Mouse (Mus musculus): ENCODE results near the gene Tmem211. TPM values are rescaled to one million over a fixed set of nuclear protein-coding genes. Genes with fewer than 3 reads are reported as not detected.
A peak's percentile ranks its signal among the peaks of the same experiment; 100 is the strongest.

The Tmem211 gene
- polyA plus RNA-seq, 1 experiment from 2014 or later = 0.13 TPM

DNA sequence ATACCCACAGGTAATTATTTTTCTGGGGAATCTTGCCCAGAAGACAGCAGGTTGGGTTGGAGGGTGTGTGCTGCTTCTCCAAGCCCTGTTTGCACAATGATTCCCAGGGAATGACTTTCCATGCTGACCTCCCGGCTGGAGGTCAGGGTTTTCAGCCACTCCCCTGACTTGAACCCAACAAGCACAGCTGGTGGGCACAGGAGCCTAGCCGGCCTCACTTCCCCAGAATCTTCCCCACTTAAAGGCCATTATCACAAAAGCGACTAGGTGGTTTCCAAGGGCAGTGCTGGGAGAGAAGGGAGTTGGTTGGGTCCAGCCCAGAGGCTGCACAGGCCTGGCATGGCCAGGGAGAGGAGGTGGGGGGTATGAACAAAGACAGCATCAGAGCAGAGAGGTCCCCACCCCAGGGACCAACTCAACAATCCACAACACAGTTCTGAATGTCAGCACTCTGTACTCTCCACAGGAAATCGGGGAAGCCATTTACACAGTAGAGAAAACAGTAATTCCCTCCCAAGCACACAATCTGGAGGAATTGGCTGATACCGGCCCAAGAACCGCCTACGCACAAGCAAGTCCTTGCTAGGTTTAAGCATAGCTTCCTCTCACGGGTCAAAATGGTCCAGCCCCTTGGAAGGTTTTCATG, 27.5 kb upstream of the Tmem211 start:
- no peak overlapping the region for H3K4me2 ChIP-seq (replicated peaks)
- no peak overlapping the region for H3K4me3 ChIP-seq
- H3K9me3 ChIP-seq = no peaks in the 10 kb centered on the region
- no peaks in the 10 kb centered on the region for H3K4me1 ChIP-seq
- 57% methylated on average over 8 of the region's 8 CpGs for WGBS
- H3K27me3 ChIP-seq = no peaks in the 10 kb centered on the region
- no peak for ATAC-seq (ENCODE audit: low FRiP score, low read depth)
- no peaks in the 10 kb centered on the region for H3K36me3 ChIP-seq
- H3K9ac ChIP-seq (replicated peaks) = no peak overlapping the region
- no peak overlapping the region for H3K27ac ChIP-seq (replicated peaks)

DNA sequence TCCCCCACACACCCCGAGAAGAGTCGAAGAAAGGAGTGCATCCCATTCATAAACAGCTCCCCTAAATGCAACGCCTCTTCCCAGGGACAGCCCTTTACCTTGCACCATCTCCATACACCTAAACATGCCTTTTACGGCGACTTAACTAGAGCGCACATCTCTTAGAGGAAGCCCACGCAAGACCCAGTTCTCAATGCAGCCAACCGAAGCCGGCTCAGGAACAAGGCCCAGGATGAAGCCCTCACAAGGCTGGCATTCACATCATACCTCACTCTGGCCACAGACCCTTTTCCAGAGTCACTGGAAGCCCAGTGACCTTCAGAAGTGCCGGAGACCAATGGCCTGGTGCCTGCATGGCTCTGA, 27.0 kb upstream of the Tmem211 start:
- Histone ChIP-seq H3K4me2 (replicated peaks) (no peak overlapping the region), H3K27ac (replicated peaks) (no peak overlapping the region), H3K9ac (replicated peaks) (no peak overlapping the region), H3K4me3 (no peak overlapping the region), H3K27me3 (no peaks in the 10 kb centered on the region), H3K4me1 (no peaks in the 10 kb centered on the region), H3K9me3 (no peaks in the 10 kb centered on the region), H3K36me3 (no peaks in the 10 kb centered on the region)
- no peak for ATAC-seq (ENCODE audit: low FRiP score, low read depth)
- 90% methylated on average over 10 of the region's 10 CpGs for WGBS

DNA sequence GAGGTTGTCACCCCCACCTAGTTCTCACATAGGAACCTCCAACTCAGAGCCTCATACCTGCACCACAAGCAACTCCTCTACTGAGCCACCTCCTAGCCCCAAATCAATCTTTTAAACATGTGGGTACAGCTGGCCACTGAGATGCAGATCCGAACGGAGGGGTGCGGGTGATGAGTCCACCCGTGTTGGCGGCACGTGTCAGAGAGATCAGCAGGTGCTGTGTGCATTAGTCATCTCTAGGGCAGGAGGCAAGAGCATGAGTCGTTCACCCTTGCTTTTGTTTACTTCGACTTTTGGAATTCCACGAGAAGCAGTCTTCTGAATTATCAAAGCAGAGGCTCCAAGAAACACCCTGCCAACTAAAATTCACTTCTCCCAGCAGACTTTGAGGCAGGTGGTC, 22.5 kb upstream of the Tmem211 start:
- no peak overlapping the region for H3K9ac ChIP-seq (replicated peaks)
- no peak overlapping the region for H3K4me3 ChIP-seq
- no peaks in the 10 kb centered on the region for H3K36me3 ChIP-seq
- H3K9me3 ChIP-seq = no peaks in the 10 kb centered on the region
- H3K4me1 ChIP-seq = peaks cover 9% of the 10 kb centered on the region
- no peak for ATAC-seq (ENCODE audit: low FRiP score, low read depth)
- H3K27me3 ChIP-seq = no peaks in the 10 kb centered on the region
- 92% methylated on average over 9 of the region's 9 CpGs for WGBS
- H3K4me2 ChIP-seq (replicated peaks) = no peak overlapping the region
- no peak overlapping the region for H3K27ac ChIP-seq (replicated peaks)

DNA sequence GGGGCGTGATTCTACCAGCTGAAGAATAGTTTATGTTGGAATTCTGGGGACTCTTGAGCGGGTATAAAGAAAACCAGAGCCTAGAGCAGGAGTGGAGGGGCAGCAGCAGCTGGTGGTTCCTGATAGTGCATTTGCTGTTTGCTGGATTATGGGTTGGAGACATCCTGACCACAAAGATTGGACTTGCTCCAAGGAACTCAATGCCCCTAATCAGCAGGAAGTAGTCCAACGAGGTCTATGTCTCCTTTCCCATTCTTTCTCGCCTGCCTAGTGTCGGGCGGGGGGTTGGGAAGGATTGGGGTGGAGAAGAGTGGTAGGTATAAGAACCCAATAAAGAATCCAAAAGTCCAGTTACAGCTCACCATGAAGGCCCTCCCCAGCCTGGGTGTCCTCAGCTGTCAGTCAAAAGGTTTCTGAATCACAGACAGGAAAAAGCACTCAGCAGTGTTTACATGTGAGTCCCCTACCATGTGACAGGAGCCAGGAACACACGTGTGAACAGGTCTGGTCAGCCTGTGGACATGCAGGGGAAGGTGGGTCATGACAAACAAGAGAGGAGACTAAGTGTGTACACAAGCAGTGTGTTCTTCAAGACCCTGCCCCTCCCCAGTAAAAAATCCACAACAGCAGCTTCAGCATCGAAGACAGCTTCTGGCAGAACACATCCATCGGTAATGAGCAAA, 19.9 kb upstream of the Tmem211 start:
- no peak for ATAC-seq (ENCODE audit: low FRiP score, low read depth)
- Histone ChIP-seq H3K4me2 (replicated peaks) (no peak overlapping the region), H3K4me3 (no peak overlapping the region), H3K36me3 (no peaks in the 10 kb centered on the region), H3K27me3 (no peaks in the 10 kb centered on the region), H3K9ac (replicated peaks) (no peak overlapping the region), H3K9me3 (no peaks in the 10 kb centered on the region), H3K4me1 (peaks cover 16% of the 10 kb centered on the region), H3K27ac (replicated peaks) (no peak overlapping the region)
- 67% methylated on average over 9 of the region's 9 CpGs for WGBS

DNA sequence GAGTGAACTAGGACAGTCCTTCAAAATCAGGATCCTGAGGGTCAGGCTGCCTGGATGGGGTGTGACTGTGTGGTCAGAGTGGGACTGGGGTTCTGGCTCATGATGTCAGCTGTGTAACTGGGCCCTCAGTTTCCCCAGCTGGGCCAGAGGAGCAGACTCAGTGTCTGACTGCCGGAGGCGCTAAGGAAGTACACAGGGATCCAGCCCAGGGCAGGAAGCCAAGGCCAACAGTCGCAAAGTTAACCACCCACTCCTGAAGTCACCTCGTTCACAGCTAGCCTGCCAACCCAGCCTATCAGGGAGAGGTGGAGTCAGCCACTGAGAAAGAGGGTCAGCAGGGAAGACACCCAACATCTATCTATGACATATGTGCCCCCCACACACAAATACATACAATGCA, 18.7 kb upstream of the Tmem211 start:
- Histone ChIP-seq H3K27ac (replicated peaks) (peak overlapping the region; percentile 65; the same call in 1 of the 2 replicates), H3K27me3 (no peaks in the 10 kb centered on the region), H3K9ac (replicated peaks) (no peak overlapping the region), H3K36me3 (no peaks in the 10 kb centered on the region), H3K9me3 (no peaks in the 10 kb centered on the region), H3K4me1 (peaks cover 16% of the 10 kb centered on the region), H3K4me3 (no peak overlapping the region), H3K4me2 (replicated peaks) (no peak overlapping the region)
- no peak for ATAC-seq (ENCODE audit: low FRiP score, low read depth)
- WGBS = 84% methylated on average over 4 of the region's 4 CpGs

DNA sequence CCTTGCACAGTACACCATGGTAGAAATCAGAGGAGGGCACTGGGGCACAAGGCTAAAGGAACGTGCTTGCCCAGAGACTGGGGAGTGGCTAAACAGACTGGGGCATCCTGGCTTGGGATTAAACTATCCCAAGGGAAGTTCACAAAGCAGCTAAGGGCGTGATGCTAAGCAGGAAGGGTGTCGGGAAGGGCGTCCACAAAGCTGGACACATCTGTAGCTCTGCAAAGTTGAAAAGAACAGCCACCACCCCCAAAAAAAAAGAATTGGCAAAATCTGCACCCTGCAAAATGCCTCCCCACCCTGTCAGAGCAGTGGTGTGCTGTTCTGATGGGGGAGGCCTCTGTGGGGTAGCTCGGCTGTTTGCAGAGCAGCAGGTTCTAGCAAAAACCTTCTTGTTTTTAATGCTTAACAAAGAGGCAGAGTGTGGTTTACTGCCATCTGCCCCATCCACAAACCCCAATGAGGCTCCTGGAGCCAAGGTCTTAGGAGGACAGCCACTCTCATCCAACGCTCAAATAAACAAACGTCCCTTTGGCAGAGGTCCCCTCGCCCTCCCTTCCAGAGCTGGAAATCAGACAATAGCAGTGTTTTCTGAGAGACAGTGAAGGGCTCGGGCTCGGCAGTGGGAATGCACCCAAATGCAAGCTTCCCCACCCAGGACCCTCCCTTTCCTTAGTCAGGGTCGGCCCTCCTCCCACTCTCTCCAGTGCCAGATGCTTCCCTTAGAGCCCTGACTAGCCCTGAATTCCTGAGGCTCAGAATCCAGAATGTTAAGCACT, 17.9 kb upstream of the Tmem211 start:
- Histone ChIP-seq H3K9ac (replicated peaks) (no peak overlapping the region), H3K9me3 (no peaks in the 10 kb centered on the region), H3K27me3 (no peaks in the 10 kb centered on the region), H3K4me1 (peaks cover 16% of the 10 kb centered on the region), H3K4me3 (no peak overlapping the region), H3K4me2 (replicated peaks) (no peak overlapping the region), H3K27ac (replicated peaks) (peak overlapping the region; percentile 65), H3K36me3 (no peaks in the 10 kb centered on the region)
- ATAC-seq (ENCODE audit: low FRiP score, low read depth) = no peak
- 50% methylated on average over 11 of the region's 11 CpGs for WGBS

DNA sequence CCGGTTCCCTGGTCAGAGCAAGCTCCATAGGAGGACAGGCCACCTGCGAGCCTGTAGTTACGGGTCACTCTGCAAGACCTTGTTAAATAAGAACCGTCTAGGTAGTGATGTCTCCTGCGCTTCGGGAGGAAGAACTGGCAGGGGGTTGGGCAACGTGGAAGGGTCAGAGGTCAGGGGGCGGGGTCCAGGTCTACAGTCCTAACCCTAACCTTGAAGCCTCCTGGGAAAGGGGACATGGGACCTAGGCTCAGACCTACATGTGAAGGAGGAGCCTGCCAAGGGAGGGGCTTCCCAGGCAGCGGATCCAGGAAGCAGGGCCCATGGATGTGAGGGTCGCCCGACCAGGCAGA, 17.3 kb upstream of the Tmem211 start:
- no peak overlapping the region for H3K9ac ChIP-seq (replicated peaks)
- H3K27me3 ChIP-seq = no peaks in the 10 kb centered on the region
- H3K4me3 ChIP-seq = no peak overlapping the region
- WGBS = 57% methylated on average over 11 of the region's 11 CpGs
- peaks cover 16% of the 10 kb centered on the region for H3K4me1 ChIP-seq
- H3K36me3 ChIP-seq = no peaks in the 10 kb centered on the region
- H3K4me2 ChIP-seq (replicated peaks) = no peak overlapping the region
- ATAC-seq (ENCODE audit: low FRiP score, low read depth) = no peak
- no peaks in the 10 kb centered on the region for H3K9me3 ChIP-seq
- H3K27ac ChIP-seq (replicated peaks) = peak overlapping the region; percentile 65

DNA sequence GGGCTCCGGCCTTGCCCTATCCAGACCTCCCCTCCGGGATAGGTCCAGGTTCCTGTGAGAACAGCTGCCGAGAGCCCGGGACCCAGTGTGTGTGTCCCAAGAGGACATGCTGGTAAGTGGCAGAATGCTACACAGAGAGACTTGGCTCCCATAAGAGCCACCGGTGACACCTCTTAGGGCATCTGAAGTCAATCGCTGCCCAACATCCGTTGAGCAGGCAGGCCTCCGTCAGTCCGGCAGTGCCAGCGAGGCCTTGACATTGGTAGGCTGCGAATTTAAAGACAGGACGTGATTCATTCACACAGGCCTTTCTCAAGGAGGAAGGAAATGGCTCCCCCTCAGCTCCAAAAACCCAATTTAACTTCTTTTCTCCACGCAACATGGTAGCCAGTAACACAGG, 16.8 kb upstream of the Tmem211 start:
- Histone ChIP-seq H3K4me2 (replicated peaks) (no peak overlapping the region), H3K9ac (replicated peaks) (no peak overlapping the region)
- 89% methylated on average over 13 of the region's 13 CpGs for WGBS

DNA sequence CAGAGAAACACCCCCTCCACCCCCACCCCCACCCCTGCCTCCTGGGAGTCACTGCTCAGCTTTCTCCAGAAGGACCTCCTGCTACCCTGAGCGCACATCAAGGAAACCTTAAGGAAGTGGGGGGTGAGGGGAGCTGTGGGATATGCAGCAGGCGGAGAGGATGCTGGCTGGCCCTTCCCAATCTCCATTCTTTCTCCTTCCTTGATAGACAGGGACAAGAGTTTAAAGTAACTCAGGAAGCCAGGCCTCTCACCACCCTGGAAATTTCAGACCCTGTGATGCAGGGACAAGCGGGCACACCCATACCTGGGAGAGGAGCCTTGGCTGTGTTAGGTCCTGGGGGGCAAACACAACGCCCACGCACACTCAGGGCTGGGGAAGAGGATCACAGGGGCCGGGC, 16.4 kb upstream of the Tmem211 start:
- H3K36me3 ChIP-seq = no peaks in the 10 kb centered on the region
- no peaks in the 10 kb centered on the region for H3K9me3 ChIP-seq
- no peak for ATAC-seq (ENCODE audit: low FRiP score, low read depth)
- H3K4me2 ChIP-seq (replicated peaks) = no peak overlapping the region
- WGBS = 85% methylated on average over 6 of the region's 6 CpGs
- no peak overlapping the region for H3K27ac ChIP-seq (replicated peaks)
- no peak overlapping the region for H3K4me3 ChIP-seq
- H3K9ac ChIP-seq (replicated peaks) = no peak overlapping the region
- no peaks in the 10 kb centered on the region for H3K27me3 ChIP-seq
- H3K4me1 ChIP-seq = peaks cover 16% of the 10 kb centered on the region

More for the DNA sequence above, 16.8 kb upstream of the Tmem211 start:
- ATAC-seq (ENCODE audit: low FRiP score, low read depth) = no peak
- H3K9me3 ChIP-seq = no peaks in the 10 kb centered on the region
- H3K4me3 ChIP-seq = no peak overlapping the region
- no peaks in the 10 kb centered on the region for H3K36me3 ChIP-seq
- H3K4me1 ChIP-seq = peaks cover 16% of the 10 kb centered on the region
- no peaks in the 10 kb centered on the region for H3K27me3 ChIP-seq
- H3K27ac ChIP-seq (replicated peaks) = peak overlapping the region; percentile 65

DNA sequence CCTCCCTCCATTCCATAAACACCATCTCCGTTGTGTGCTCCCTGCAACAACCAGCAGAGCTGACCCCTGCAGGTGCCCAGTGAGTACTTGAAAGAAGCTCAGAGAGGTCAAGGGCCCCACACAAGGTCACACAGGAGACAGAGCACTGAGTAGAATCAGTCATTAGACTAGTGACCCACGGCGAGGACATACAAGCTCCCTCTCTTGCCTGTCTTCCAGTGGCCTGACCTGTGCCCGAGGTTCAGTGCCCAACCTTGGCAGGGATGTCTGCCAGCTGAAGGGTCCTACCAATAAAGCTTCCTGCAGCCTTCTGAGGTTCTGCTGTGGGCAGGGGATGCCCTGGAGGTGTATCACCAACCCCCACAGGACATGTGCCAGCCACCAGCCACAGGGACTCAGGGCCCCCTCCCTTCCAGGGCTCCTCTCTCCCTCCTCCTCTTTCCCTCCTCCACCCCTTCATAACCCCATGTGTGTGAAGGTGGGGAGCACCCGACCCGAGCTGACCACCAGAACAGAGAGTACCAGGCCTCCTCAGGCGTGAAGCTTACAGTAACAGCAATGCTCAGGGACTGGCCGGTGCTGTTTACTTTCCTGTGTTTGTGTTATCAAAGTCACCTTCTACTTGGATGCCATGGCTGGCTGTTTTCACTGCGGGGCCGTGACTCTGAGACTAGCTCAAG, 14.4 kb upstream of the Tmem211 start:
- H3K9ac ChIP-seq (replicated peaks) = no peak overlapping the region
- ATAC-seq (ENCODE audit: low FRiP score, low read depth) = no peak
- peaks cover 14% of the 10 kb centered on the region for H3K4me1 ChIP-seq
- 84% methylated on average over 10 of the region's 10 CpGs for WGBS
- no peaks in the 10 kb centered on the region for H3K36me3 ChIP-seq
- no peak overlapping the region for H3K4me3 ChIP-seq
- no peaks in the 10 kb centered on the region for H3K9me3 ChIP-seq
- H3K27me3 ChIP-seq = no peaks in the 10 kb centered on the region
- no peak overlapping the region for H3K27ac ChIP-seq (replicated peaks)
- no peak overlapping the region for H3K4me2 ChIP-seq (replicated peaks)

DNA sequence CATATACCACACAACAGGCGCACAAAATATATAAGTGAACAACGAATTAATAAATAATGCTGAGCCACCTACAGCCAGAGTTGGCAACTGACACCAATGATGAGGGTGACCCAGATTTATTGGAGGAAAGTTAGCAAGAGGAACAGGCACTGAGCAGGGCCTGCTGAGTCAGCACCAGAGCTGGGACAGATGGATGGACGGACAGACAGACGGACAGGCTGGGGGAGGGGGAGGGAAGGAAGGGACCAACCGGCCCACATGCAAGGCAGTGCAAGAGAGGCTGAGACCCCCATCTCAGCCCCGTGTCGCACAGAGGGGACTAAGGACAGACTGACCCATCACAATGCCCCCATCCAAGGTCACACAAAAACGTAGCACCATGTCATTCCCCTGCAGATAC, 12.7 kb upstream of the Tmem211 start:
- no peak for ATAC-seq (ENCODE audit: low FRiP score, low read depth)
- WGBS = 93% methylated on average over 8 of the region's 8 CpGs
- H3K27ac ChIP-seq (replicated peaks) = no peak overlapping the region
- no peak overlapping the region for H3K9ac ChIP-seq (replicated peaks)
- no peak overlapping the region for H3K4me2 ChIP-seq (replicated peaks)
- no peak overlapping the region for H3K4me3 ChIP-seq
- H3K27me3 ChIP-seq = no peaks in the 10 kb centered on the region
- no peaks in the 10 kb centered on the region for H3K9me3 ChIP-seq
- H3K36me3 ChIP-seq = no peaks in the 10 kb centered on the region
- peaks cover 9% of the 10 kb centered on the region for H3K4me1 ChIP-seq

DNA sequence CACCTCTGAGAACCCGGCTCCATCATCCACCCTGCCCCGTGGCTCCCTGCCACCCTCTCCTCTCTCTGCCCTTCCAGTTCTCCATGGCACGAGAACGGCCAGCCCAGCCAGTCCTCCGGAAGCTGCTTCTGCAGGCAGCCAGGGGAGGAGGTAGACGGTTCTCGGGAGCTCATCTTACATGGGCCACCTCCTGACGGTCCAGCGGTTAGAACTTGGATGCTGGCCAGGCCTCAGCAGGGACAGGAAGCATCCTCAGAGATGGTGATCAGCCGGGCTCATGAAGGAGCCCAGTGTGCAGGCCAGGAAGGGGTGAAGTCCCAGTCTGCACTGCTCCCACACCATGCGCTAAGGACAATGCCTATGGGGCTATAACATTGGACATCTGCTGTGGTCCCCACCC, 12.3 kb upstream of the Tmem211 start:
- 76% methylated on average over 11 of the region's 11 CpGs for WGBS
- Histone ChIP-seq H3K9ac (replicated peaks) (no peak overlapping the region), H3K4me3 (no peak overlapping the region), H3K9me3 (no peaks in the 10 kb centered on the region), H3K27me3 (peaks cover 1% of the 10 kb centered on the region; the same call in 1 of the 2 replicates), H3K27ac (replicated peaks) (no peak overlapping the region), H3K4me1 (peaks cover 5% of the 10 kb centered on the region), H3K36me3 (no peaks in the 10 kb centered on the region), H3K4me2 (replicated peaks) (no peak overlapping the region)
- ATAC-seq (ENCODE audit: low FRiP score, low read depth) = no peak

Data from midbrain, embryonic 12.5 days (tissue).